Mouse (Mus musculus) limb, embryonic 15.5 days (tissue): ENCODE data around the gene Tpd52l2. TPM values are rescaled to one million over a fixed set of nuclear protein-coding genes. Genes with fewer than 3 reads are reported as not detected.

Experiments used
- ATAC-seq: fragments of 200-750 bp; cut with Nextera tagmentation; 2 replicates; pipeline ENCODE4 v1.8.0; 2017; ENCODE audit warnings: low read depth, moderate TSS enrichment; ENCODE audit not compliant: insufficient number of reproducible peaks, low FRiP score, low TSS enrichment
- H3K27ac ChIP-seq: fragments of 300-500 bp; sonication (generic); 2 replicates; pipeline ENCODE4 v1.5.1; 2015; ENCODE audit warnings: moderate library complexity, mild to moderate bottlenecking, inconsistent platforms
- H3K27me3 ChIP-seq: fragments of 300-500 bp; sonication (generic); 2 replicates; pipeline ENCODE4 v1.6.1; 2015; ENCODE audit warnings: inconsistent platforms
- H3K36me3 ChIP-seq: fragments of 300-500 bp; sonication (generic); 2 replicates; pipeline ENCODE4 v1.6.1; 2015; ENCODE audit warnings: inconsistent platforms
- H3K4me1 ChIP-seq: fragments of 300-500 bp; sonication (generic); 2 replicates; pipeline ENCODE4 v1.6.1; 2015; ENCODE audit warnings: inconsistent platforms
- H3K4me2 ChIP-seq: fragments of 300-500 bp; sonication (generic); 2 replicates; pipeline ENCODE4 v1.6.1; 2015; ENCODE audit warnings: mild to moderate bottlenecking, inconsistent platforms
- H3K4me3 ChIP-seq: fragments of 300-500 bp; sonication (generic); 2 replicates; pipeline ENCODE4 v1.5.1; 2015; ENCODE audit warnings: mild to moderate bottlenecking, inconsistent platforms
- H3K9ac ChIP-seq: fragments of 300-500 bp; sonication (generic); 2 replicates; pipeline ENCODE4 v1.6.1; 2015; ENCODE audit warnings: inconsistent platforms
- H3K9me3 ChIP-seq: fragments of 300-500 bp; sonication (generic); 2 replicates; pipeline ENCODE4 v1.6.1; 2016; ENCODE audit warnings: inconsistent platforms
- WGBS: fragments of 180-500 bp; shearing (Covaris S2); methylation state at CpG from one replicate; pipeline ENCODE4 v1.1.7; 2015; 5-methylcytosine and 5-hydroxymethylcytosine counted together
- polyA plus RNA-seq: library from polyadenylated mRNA; unstranded; fragments of >200 nt; fragmentation: Nextera tagmentation; extraction: Ambion mirVana; gene quantifications from 2 replicates; pipeline ENCODE4 v1.2.1, GENCODE M21; 2015

Tpd52l2 gene
- polyA plus RNA-seq, 1 experiment from 2014 or later = 155 TPM

- no peak for ATAC-seq
- H3K27me3 ChIP-seq = peaks cover 56% of the 10 kb centered on the region
- H3K36me3 ChIP-seq = no peaks in the 10 kb centered on the region
- no peaks in the 10 kb centered on the region for H3K9me3 ChIP-seq
- 41% methylated on average over 7 of the region's 7 CpGs for WGBS
- H3K4me1 ChIP-seq = peaks cover 23% of the 10 kb centered on the region
- H3K4me3 ChIP-seq = no peak overlapping the region
- no peak overlapping the region for H3K9ac ChIP-seq
- H3K4me2 ChIP-seq = no peak overlapping the region
- H3K27ac ChIP-seq = no peak overlapping the region
These were observed 33.8 kb upstream of the Tpd52l2 start for GRCm38 (mm10) chr2:181463008-181463738.

GRCm38 (mm10) chr2:181465423-181465822 lies 31.5 kb upstream of the Tpd52l2 start:
- 50% methylated on average over 3 of the region's 3 CpGs for WGBS
- Histone ChIP-seq H3K36me3 (no peaks in the 10 kb centered on the region), H3K27me3 (peaks cover 36% of the 10 kb centered on the region), H3K4me1 (peaks cover 4% of the 10 kb centered on the region), H3K4me2 (no peak overlapping the region), H3K27ac (no peak overlapping the region), H3K9me3 (no peaks in the 10 kb centered on the region), H3K4me3 (no peak overlapping the region), H3K9ac (no peak overlapping the region)
- ATAC-seq = no peak

- Histone ChIP-seq H3K4me1 (no peaks in the 10 kb centered on the region), H3K36me3 (no peaks in the 10 kb centered on the region), H3K4me3 (no peak overlapping the region), H3K27ac (no peak overlapping the region), H3K27me3 (no peaks in the 10 kb centered on the region), H3K9ac (no peak overlapping the region), H3K4me2 (no peak overlapping the region), H3K9me3 (no peaks in the 10 kb centered on the region)
- ATAC-seq = no peak
- 80% methylated on average over 2 of the region's 2 CpGs for WGBS
These were observed 26.7 kb upstream of the Tpd52l2 start for GRCm38 (mm10) chr2:181470285-181470684.

DNA sequence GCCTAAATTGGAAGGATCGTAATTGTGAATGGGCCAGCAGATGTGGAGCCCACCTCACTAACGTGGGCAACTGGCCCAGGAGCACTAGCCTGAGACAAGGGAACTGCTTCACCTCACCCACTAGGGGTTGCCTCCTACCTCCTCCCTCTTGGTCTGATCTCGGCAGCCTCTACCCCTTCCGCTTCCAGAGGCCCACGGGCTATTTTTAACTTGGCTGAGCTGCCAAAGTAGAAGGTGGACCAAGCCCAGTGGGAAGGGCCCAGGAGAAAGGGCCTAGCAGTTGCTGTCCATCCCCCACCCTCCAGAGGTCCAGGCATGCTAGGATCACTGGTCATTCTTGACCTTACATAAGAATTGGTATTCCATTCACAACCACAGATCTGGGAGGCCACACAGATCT lies 25.7 kb upstream of the Tpd52l2 start:
- ATAC-seq = no peak
- WGBS = 35% methylated on average over 5 of the region's 5 CpGs

GRCm38 (mm10) chr2:181472256-181472827 lies 24.6 kb upstream of the Tpd52l2 start:
- no peak overlapping the region for H3K4me2 ChIP-seq
- 82% methylated on average over 1 of the region's 1 CpGs for WGBS

More for the DNA sequence above, 25.7 kb upstream of the Tpd52l2 start:
- H3K4me3 ChIP-seq = no peak overlapping the region
- no peak overlapping the region for H3K4me2 ChIP-seq
- no peak overlapping the region for H3K27ac ChIP-seq
- no peaks in the 10 kb centered on the region for H3K9me3 ChIP-seq
- H3K27me3 ChIP-seq = no peaks in the 10 kb centered on the region
- no peaks in the 10 kb centered on the region for H3K4me1 ChIP-seq
- H3K9ac ChIP-seq = no peak overlapping the region
- no peaks in the 10 kb centered on the region for H3K36me3 ChIP-seq

GRCm38 (mm10) chr2:181483120-181483519 lies 13.8 kb upstream of the Tpd52l2 start:
- H3K9ac ChIP-seq = no peak overlapping the region
- WGBS = 57% methylated on average over 2 of the region's 2 CpGs

More at GRCm38 (mm10) chr2:181472256-181472827, 24.6 kb upstream of the Tpd52l2 start:
- Histone ChIP-seq H3K4me3 (no peak overlapping the region), H3K4me1 (no peaks in the 10 kb centered on the region), H3K27me3 (no peaks in the 10 kb centered on the region), H3K9ac (no peak overlapping the region), H3K36me3 (no peaks in the 10 kb centered on the region), H3K27ac (no peak overlapping the region), H3K9me3 (no peaks in the 10 kb centered on the region)
- ATAC-seq = no peak

GRCm38 (mm10) chr2:181483562-181484318 lies 13.2 kb upstream of the Tpd52l2 start:
- peaks cover 14% of the 10 kb centered on the region for H3K4me1 ChIP-seq
- no peak for ATAC-seq
- no peak overlapping the region for H3K9ac ChIP-seq
- H3K27me3 ChIP-seq = no peaks in the 10 kb centered on the region
- no peaks in the 10 kb centered on the region for H3K9me3 ChIP-seq
- no peak overlapping the region for H3K27ac ChIP-seq
- H3K36me3 ChIP-seq = no peaks in the 10 kb centered on the region
- H3K4me2 ChIP-seq = no peak overlapping the region
- no peak overlapping the region for H3K4me3 ChIP-seq
- WGBS = 37% methylated on average over 7 of the region's 7 CpGs

More at GRCm38 (mm10) chr2:181483120-181483519, 13.8 kb upstream of the Tpd52l2 start:
- Histone ChIP-seq H3K4me3 (no peak overlapping the region), H3K36me3 (no peaks in the 10 kb centered on the region), H3K27ac (no peak overlapping the region), H3K27me3 (no peaks in the 10 kb centered on the region), H3K4me1 (peaks cover 14% of the 10 kb centered on the region), H3K9me3 (no peaks in the 10 kb centered on the region), H3K4me2 (no peak overlapping the region)
- no peak for ATAC-seq

- H3K9me3 ChIP-seq = no peaks in the 10 kb centered on the region
- H3K4me3 ChIP-seq = no peak overlapping the region
- H3K9ac ChIP-seq = no peak overlapping the region
- H3K27me3 ChIP-seq = no peaks in the 10 kb centered on the region
- no peaks in the 10 kb centered on the region for H3K36me3 ChIP-seq
- WGBS = 82% methylated on average over 6 of the region's 6 CpGs
- no peak for ATAC-seq
- H3K4me2 ChIP-seq = no peak overlapping the region
- peaks cover 14% of the 10 kb centered on the region for H3K4me1 ChIP-seq
- no peak overlapping the region for H3K27ac ChIP-seq
These were observed 12.3 kb upstream of the Tpd52l2 start for GRCm38 (mm10) chr2:181484456-181485233.

DNA sequence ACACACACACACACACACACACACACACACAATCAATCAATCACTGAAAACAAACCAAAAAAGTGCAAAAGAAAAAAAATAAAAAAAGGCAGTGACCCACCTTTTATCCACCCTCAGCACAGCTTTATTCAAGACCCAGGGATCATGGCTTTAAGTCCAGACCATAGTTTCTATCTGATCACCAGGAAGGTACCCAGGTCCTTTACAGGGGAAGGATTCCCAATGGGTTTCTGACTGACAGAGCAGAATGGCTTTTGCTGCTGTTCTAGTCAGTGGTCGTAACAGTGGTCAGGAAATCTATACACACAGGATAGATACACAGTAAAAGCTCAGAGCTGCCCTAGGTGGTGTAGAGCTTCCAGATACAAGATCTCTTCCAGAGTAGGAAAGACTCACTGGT lies 11.2 kb upstream of the Tpd52l2 start:
- no peaks in the 10 kb centered on the region for H3K27me3 ChIP-seq
- H3K9ac ChIP-seq = no peak overlapping the region
- H3K4me2 ChIP-seq = no peak overlapping the region
- H3K9me3 ChIP-seq = no peaks in the 10 kb centered on the region
- 8% methylated on average over 1 of the region's 1 CpGs for WGBS
- H3K27ac ChIP-seq = no peak overlapping the region
- no peak overlapping the region for H3K4me3 ChIP-seq
- no peaks in the 10 kb centered on the region for H3K36me3 ChIP-seq
- H3K4me1 ChIP-seq = peaks cover 14% of the 10 kb centered on the region
- ATAC-seq = no peak

DNA sequence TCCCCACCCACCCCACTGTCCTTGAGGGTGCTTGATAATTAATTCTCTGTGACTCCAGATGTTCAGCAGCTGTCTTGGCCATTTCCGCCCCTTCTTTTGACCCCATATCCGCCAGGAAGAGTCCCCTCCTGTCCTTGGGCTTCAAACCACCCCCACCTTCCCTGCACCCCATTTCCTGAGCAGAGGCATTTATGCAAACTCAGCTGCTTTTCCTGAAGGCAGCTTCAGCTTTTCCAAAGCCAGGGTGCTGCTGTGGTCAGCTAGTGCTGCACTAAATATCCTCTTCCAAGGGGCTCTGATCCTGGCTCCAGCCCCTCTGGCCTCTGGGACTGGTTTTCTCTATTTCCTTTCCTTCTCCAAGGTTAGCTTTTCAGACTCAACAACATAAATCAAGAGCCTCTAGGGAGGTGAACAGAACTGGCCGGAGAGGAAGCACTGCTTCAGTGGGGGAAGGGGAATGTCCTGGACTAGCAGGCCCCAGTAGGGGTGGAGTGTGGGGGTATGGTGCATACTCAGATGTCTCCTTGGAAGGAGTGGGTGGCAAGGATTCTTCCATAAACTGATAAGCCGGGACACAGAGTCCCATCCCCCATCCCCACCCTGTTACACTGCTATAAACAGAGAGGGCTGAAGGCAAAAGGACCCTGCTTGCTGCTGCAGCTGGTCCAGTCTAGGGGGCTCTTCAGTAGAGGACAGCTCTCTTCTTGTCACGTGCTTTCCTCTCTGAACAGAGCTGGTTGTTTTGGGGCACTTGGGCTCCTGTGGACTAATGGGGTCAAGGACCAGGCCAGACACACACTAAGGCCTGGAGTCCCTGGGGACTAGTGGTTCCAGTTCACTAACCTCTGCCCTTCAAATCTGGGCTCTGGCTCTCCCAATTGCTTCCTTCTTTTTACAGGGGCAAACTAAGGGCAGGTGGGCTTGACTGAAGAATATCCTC lies 9.3 kb upstream of the Tpd52l2 start:
- 0 out of 2 replicates have a peak, but pooled peaks have one; percentile 47 for ATAC-seq

More for the DNA sequence above, 9.3 kb upstream of the Tpd52l2 start:
- H3K36me3 ChIP-seq = no peaks in the 10 kb centered on the region
- H3K9me3 ChIP-seq = no peaks in the 10 kb centered on the region
- H3K4me1 ChIP-seq = peaks cover 17% of the 10 kb centered on the region
- no peak overlapping the region for H3K4me3 ChIP-seq
- peak overlapping the region; percentile 47 for H3K27ac ChIP-seq
- 21% methylated on average over 5 of the region's 5 CpGs for WGBS
- H3K27me3 ChIP-seq = no peaks in the 10 kb centered on the region
- no peak overlapping the region for H3K4me2 ChIP-seq
- no peak overlapping the region for H3K9ac ChIP-seq
